Mouse (Mus musculus) retina, embryonic 14.5 days (tissue): ENCODE measurements around the gene Cacna2d4.

ENCODE experiments used
- DNase-seq: peaks from one replicate; pipeline ENCODE4 v3.0.0-alpha.2; 2015; ENCODE audit warnings: low spot score

Gene Cacna2d4

GRCm38 (mm10) chr6:119312381-119312780 lies 76.1 kb downstream of the Cacna2d4 start:
- DNase-seq: no peak

GRCm38 (mm10) chr6:119313096-119313495 lies 76.8 kb downstream of the Cacna2d4 start:
- DNase-seq: no peak

GRCm38 (mm10) chr6:119313588-119314375 lies 77.5 kb downstream of the Cacna2d4 start:
- no peak for DNase-seq

- DNase-seq: no peak
Observed at GRCm38 (mm10) chr6:119314751-119315476, 78.6 kb downstream of the Cacna2d4 start.

GRCm38 (mm10) chr6:119318732-119319131 lies 82.4 kb downstream of the Cacna2d4 start:
- DNase-seq: no peak

GRCm38 (mm10) chr6:119319358-119319757 lies 83.0 kb downstream of the Cacna2d4 start:
- no peak for DNase-seq

DNA sequence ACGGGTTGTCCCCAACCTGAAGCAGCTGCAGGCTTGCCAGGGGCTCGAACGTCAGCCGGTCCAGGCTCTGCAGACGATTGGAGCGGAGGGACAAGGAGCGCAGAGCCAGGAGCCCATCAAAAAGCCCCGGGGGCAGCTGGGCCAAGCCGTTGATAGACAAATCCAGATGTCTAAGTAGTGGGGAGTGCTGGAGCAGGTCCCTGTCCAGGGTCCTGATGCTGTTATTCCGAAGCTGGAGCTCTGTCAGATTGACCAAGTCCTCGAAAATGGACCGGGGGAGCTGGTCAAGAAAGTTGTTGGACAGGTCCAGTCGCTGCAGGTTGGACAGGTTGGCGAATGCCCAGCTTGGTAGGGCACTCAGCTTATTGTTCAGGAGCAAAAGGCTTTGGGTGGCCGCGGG lies 84.2 kb downstream of the Cacna2d4 start:
- DNase-seq: peak; percentile 52

DNA sequence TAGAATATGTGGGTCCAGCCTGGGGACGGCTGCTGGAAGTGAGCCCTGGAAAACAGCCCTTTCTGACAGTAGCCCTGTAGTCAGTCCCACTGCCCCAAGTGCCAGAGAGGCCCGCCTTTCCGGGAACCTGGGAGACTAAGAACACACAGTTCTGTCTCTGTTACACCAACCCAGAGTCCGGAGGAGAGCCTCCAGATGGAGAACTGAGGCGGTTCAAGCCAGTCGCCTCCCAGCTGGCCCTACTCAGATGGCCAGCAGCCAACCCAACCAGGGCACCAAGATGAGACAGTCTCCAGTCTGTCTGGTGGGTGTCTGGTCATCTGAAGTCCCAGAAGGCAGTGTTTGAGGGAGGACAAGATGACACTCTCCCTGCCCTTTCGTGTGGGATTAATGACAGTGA lies 85.4 kb downstream of the Cacna2d4 start:
- DNase-seq: no peak

- no peak for DNase-seq
Observed at GRCm38 (mm10) chr6:119324776-119325175, 88.5 kb downstream of the Cacna2d4 start.

DNA sequence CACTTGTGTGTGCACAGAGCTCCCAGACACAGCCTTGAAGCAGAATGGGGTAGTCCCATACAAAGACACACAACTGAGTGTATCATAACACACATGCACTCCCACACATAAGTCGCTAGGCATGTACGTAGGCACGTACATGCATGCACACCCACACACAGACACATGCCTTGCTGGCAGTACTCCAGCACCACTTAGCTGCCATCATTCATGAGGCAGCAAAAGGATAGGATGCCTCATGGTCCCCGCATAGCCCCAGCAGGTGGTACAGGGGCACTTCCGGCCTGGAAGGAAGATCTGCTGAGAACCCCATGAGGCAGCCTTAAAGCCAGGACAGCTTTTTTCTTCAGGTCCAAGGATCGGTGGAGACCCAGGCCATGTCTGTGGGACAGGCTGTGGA lies 89.7 kb downstream of the Cacna2d4 start:
- no peak for DNase-seq

GRCm38 (mm10) chr6:119326541-119326940 lies 90.2 kb downstream of the Cacna2d4 start:
- DNase-seq: peak; percentile 78

- no peak for DNase-seq
Observed at GRCm38 (mm10) chr6:119328521-119329115, 92.3 kb downstream of the Cacna2d4 start.

DNA sequence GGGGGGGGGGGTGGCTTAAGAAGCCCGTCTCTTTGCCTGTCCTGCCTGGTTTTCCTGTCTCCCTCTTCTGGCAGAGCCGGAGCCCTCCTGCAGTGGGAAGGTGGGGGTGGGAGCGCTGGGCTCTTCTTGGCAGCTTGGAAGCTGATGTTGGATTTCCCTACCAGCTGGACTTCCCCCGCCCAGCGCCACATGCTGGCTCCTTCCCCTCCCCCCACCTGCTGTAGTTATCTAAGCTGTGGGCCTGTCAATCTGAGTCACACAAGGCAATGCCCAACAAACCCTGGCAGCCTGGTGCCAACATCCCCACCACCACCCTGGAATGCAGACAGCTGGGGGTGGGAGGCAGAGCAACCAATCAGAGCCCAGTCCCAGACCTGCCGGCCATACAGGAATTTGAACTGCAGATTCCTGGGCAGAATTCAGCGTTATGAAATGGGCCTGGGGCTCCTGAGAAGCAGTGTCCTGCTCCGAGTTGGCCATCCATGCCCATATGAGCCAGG lies 92.9 kb downstream of the Cacna2d4 start:
- peak; percentile 81 for DNase-seq

DNA sequence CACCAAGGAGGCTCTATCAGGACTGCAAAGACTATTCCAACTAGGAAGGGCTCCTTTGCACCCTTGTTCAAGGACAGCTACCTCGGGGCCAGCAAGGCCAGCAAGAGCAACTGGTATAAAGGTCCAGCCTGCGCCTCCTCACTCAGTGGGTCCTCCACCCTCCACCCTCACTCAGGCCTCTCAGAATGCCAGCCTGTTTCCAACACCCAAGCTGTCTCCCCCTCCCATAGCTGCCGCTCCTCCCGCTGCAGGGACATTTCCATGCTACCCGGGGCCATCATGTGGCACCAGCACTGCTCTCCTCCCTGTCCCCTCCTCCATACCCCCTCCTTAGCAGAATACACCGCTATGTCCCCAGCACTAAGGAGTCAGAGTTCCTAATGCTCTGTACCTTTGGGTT lies 93.6 kb downstream of the Cacna2d4 start:
- DNase-seq: no peak

DNA sequence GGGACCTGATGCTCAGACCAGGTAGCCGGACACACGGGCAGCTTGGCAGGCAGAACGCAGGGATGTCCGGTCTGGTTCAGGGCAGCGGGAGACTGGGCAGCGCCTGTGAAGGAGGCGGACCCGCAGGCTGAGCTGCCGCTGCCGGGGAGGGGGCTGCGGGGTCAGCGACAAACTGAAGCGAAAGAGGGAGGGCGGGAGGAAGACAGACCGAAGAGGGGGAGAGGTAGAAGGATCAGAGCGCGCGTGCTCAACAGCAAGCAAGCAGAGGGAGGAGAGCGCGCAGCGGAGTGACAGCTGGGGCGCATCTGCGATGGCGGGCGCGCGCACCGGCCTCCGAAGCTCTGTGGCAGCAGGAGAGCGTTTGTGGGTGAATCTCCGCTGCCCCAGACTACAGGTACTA lies 94.2 kb downstream of the Cacna2d4 start, which contains the start of gene Lrtm2:
Lrtm2 (minus strand) TSS at position 261 of the 400 bp plus-strand sequence.
- peak; percentile 76 for DNase-seq

GRCm38 (mm10) chr6:119332111-119332510 lies 95.8 kb downstream of the Cacna2d4 start:
- no peak for DNase-seq

GRCm38 (mm10) chr6:119333202-119333601 lies 96.9 kb downstream of the Cacna2d4 start:
- DNase-seq: no peak

DNA sequence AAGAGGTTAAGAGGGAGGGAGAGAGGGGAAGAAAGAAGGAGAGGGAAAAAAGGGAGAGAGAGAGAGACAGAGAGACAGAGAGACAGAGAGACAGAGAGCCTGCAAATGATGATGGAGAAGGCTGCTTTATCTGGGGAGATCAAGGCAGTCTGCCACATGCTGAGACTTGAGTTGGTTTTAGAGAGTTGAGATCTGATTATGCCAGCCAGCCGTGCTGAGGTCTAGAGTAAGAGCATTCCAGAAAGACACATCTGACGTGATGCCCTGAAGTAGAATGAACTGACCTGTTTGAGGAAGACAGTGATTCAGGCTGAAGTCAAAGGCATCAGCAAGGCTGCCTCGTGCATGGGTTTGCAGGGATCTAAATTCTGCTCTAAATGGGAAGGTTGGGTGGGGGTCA lies 97.5 kb downstream of the Cacna2d4 start:
- DNase-seq: no peak

DNA sequence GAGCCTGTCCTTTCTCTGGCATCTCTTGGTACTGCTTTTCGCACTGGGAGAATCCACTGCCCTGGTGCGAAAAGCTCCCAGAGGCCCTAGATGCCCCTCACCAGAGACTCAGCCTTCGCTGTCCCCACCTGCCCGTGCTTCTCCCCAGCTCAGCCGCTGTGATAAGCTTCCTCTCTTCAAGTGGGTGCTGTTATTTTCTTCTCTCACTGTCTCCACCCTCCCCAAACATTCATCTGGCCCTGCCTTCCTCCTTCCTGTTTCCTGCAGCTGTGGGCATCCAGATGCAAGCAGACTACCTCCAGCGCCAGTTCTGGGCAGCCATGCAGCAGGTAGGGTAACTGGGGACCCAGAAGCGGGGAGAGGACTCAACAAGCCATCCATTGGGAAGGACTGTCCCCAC lies 99.8 kb downstream of the Cacna2d4 start:
- no peak for DNase-seq

GRCm38 (mm10) chr6:119337287-119337686 lies 101.0 kb downstream of the Cacna2d4 start:
- no peak for DNase-seq

DNA sequence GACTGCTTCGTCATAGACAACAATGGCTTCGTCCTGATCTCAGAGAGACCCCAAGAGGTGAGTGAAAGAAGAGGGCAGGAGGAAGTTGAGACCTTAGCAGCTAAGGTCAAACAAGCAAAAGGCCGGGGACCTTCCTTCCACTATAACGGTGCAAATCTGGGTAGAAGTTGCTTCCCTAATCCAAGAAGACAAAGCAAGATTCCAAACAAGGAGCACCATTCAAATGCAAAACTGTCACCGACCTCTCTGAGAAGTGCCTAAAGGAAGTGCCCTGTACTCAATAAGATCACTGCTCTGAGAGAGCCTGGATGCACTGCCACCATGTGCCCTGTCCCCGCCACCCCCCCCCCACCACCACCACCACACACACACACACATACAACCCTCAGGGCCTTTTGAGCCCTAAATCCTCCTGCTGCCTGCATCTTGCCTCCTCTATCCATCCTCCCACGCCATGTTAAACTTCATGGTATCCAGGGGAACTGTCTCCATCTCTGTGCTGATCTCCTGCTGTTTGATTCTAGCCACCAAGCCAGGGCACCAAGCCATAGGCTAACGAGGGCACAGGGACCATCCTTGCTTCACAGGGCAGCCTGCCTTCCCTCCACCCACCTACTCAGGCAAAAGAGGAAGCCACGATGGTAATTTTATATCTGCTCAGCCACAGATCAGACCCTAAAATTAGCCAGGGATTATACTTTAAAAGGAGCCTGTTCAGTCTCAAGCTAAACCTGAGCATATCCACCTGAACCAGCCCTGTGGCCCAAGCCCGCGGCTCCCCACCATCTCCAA lies 102.0 kb downstream of the Cacna2d4 start:
- DNase-seq: no peak

GRCm38 (mm10) chr6:119341409-119341808 lies 105.1 kb downstream of the Cacna2d4 start:
- peak; percentile 72 for DNase-seq
